Mouse (Mus musculus): ENCODE data around the gene Rere.

- TF ChIP-seq CTCF (IDR thresholded peaks at IDR 0.05) (no peak), EP300 (IDR thresholded peaks at IDR 0.05) (no peak)
These were observed 5.5 kb downstream of the Rere start for GRCm38 (mm10) chr4:150286980-150287379.

All from lung, postnatal 0 days (tissue).